Mouse (Mus musculus): ENCODE results near the gene Srbd1. TPM values are rescaled to one million over a fixed set of nuclear protein-coding genes. Genes with fewer than 3 reads are reported as not detected.

Srbd1 gene
- not detected in 2 replicates for polyA plus RNA-seq (2012; ENCODE audit: insufficient read depth, insufficient read length, low replicate concordance, missing spikeins)

GRCm38 (mm10) chr17:86145079-86145951, at the start of gene Srbd1:
Srbd1 (minus strand) TSS chr17:86145175.
- WGBS, result under 1% methylated on average over 45 of the region's 45 CpGs
- peak within 1 kb of the TSS; percentile 92 for H3K4me3 ChIP-seq (ENCODE audit: insufficient read depth, low read depth, low read length)
- TF ChIP-seq CTCF (IDR thresholded peaks at IDR 0.05; ENCODE audit: insufficient read depth, low read depth, low read length) (no peak), POLR2A (IDR thresholded peaks at IDR 0.05; ENCODE audit: insufficient read depth, low read depth, low read length) (no peak)
- no peaks in the 10 kb centered on the region for H3K4me1 ChIP-seq (ENCODE audit: control insufficient read depth, insufficient read depth, low read length)
- peak within 1 kb of the TSS; percentile 46 for H3K27ac ChIP-seq (ENCODE audit: insufficient read depth, low read depth, low read length)

DNA sequence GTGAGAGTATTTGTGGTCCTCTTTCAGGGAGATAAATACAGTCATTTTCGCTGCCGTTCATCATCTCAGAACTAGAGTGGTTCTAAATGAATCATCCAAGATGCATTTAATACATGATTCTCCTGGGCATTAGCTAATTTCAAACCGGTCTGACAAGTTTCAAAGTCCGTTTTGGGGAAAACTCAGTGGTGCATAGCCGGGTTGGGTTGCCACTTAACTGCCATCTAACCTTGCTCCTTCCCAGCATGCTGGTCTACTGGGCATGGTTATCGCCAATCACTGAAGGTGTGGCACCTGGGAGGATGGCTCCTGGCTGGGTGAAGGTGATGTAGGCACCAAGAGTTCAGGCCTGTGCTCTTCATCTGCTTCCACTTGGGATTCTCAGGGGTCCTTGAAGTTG, 49.0 kb upstream of the Srbd1 start:
- Histone ChIP-seq H3K4me3 (ENCODE audit: insufficient read depth, low read depth, low read length) (no peak overlapping the region), H3K4me1 (ENCODE audit: control insufficient read depth, insufficient read depth, low read length) (peaks cover 7% of the 10 kb centered on the region), H3K27ac (ENCODE audit: insufficient read depth, low read depth, low read length) (no peak overlapping the region)
- 78% methylated on average over 6 of the region's 6 CpGs for WGBS
- no peak for TF ChIP-seq POLR2A (IDR thresholded peaks at IDR 0.05; ENCODE audit: insufficient read depth, low read depth, low read length)
- TF ChIP-seq CTCF (IDR thresholded peaks at IDR 0.05; ENCODE audit: insufficient read depth, low read depth, low read length), result no peak

- no peak overlapping the region for H3K4me3 ChIP-seq (ENCODE audit: insufficient read depth, low read depth, low read length)
- TF ChIP-seq CTCF (IDR thresholded peaks at IDR 0.05; ENCODE audit: insufficient read depth, low read depth, low read length) (no peak), POLR2A (IDR thresholded peaks at IDR 0.05; ENCODE audit: insufficient read depth, low read depth, low read length) (no peak)
- H3K27ac ChIP-seq (ENCODE audit: insufficient read depth, low read depth, low read length), result no peak overlapping the region
- 61% methylated on average over 1 of the region's 1 CpGs for WGBS
- peaks cover 15% of the 10 kb centered on the region for H3K4me1 ChIP-seq (ENCODE audit: control insufficient read depth, insufficient read depth, low read length)
These were observed 42.8 kb upstream of the Srbd1 start for GRCm38 (mm10) chr17:86187777-86188176.

GRCm38 (mm10) chr17:86185584-86185983, 40.6 kb upstream of the Srbd1 start:
- no peak overlapping the region for H3K27ac ChIP-seq (ENCODE audit: insufficient read depth, low read depth, low read length)
- whole genome bisulfite sequencing, result 28% methylated on average over 7 of the region's 7 CpGs
- H3K4me3 ChIP-seq (ENCODE audit: insufficient read depth, low read depth, low read length), result no peak overlapping the region
- peaks cover 21% of the 10 kb centered on the region for H3K4me1 ChIP-seq (ENCODE audit: control insufficient read depth, insufficient read depth, low read length)
- TF ChIP-seq CTCF (IDR thresholded peaks at IDR 0.05; ENCODE audit: insufficient read depth, low read depth, low read length), result no peak

- WGBS, result 41% methylated on average over 9 of the region's 9 CpGs
- Histone ChIP-seq H3K4me3 (ENCODE audit: insufficient read depth, low read depth, low read length) (no peak overlapping the region), H3K4me1 (ENCODE audit: control insufficient read depth, insufficient read depth, low read length) (peaks cover 21% of the 10 kb centered on the region), H3K27ac (ENCODE audit: insufficient read depth, low read depth, low read length) (no peak overlapping the region; the same call in 1 of the 2 replicates)
- TF ChIP-seq POLR2A (IDR thresholded peaks at IDR 0.05; ENCODE audit: insufficient read depth, low read depth, low read length) (no peak), CTCF (IDR thresholded peaks at IDR 0.05; ENCODE audit: insufficient read depth, low read depth, low read length) (no peak)
These were observed 39.7 kb upstream of the Srbd1 start for GRCm38 (mm10) chr17:86184552-86185209.

DNA sequence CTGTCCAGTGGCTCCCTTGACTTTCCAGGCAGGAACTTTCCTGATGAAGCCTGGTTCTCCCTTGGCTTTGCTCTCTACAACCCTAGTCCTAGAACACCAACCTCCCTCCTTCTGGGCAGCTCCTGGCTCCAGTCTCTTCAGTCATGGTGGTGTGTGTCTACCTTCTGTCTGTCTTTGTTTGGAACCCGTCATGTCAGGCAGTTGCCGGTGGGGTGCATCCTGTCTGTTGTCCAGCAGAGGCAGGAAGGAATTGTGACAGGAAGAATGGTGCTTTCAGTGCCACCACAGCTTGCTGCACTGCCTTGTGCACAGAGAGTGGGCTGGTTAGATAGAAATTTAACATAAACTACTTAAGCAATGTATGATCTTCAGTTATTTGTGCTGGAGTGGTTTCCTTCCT, 38.8 kb upstream of the Srbd1 start:
- 41% methylated on average over 2 of the region's 2 CpGs for WGBS
- no peak overlapping the region for H3K4me3 ChIP-seq (ENCODE audit: insufficient read depth, low read depth, low read length)
- peaks cover 21% of the 10 kb centered on the region for H3K4me1 ChIP-seq (ENCODE audit: control insufficient read depth, insufficient read depth, low read length)
- TF ChIP-seq CTCF (IDR thresholded peaks at IDR 0.05; ENCODE audit: insufficient read depth, low read depth, low read length) (no peak), POLR2A (IDR thresholded peaks at IDR 0.05; ENCODE audit: insufficient read depth, low read depth, low read length) (no peak)
- H3K27ac ChIP-seq (ENCODE audit: insufficient read depth, low read depth, low read length), result no peak overlapping the region

GRCm38 (mm10) chr17:86176722-86177121, 31.7 kb upstream of the Srbd1 start:
- no peak overlapping the region for H3K4me3 ChIP-seq (ENCODE audit: insufficient read depth, low read depth, low read length)
- H3K27ac ChIP-seq (ENCODE audit: insufficient read depth, low read depth, low read length), result no peak overlapping the region
- WGBS, result 73% methylated on average over 7 of the region's 7 CpGs
- TF ChIP-seq CTCF (IDR thresholded peaks at IDR 0.05; ENCODE audit: insufficient read depth, low read depth, low read length), result no peak
- TF ChIP-seq POLR2A (IDR thresholded peaks at IDR 0.05; ENCODE audit: insufficient read depth, low read depth, low read length), result no peak
- peaks cover 32% of the 10 kb centered on the region for H3K4me1 ChIP-seq (ENCODE audit: control insufficient read depth, insufficient read depth, low read length)

DNA sequence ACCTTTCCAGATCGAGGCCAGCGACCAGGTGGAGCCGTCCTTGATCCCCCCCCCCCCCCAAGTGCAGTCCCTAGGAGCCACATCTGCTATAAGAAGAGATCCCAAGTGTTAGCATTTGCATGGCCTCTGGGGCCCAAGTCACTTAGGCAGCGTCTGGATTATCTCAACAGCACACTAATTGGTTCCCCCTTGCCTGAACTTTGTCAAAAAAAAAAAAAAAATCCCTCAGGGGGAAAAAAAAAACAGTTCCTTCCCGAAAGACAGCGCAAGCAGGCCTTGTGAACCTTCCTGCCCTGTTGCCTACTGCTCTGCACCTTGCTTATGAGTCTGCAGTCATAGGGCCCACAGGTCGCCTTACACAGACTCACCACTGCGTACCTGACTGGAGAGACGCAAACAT, 30.5 kb upstream of the Srbd1 start:
- 75% methylated on average over 9 of the region's 9 CpGs for WGBS
- peaks cover 32% of the 10 kb centered on the region for H3K4me1 ChIP-seq (ENCODE audit: control insufficient read depth, insufficient read depth, low read length)

More for the DNA sequence above, 30.5 kb upstream of the Srbd1 start:
- TF ChIP-seq CTCF (IDR thresholded peaks at IDR 0.05; ENCODE audit: insufficient read depth, low read depth, low read length) (no peak), POLR2A (IDR thresholded peaks at IDR 0.05; ENCODE audit: insufficient read depth, low read depth, low read length) (no peak)
- Histone ChIP-seq H3K4me3 (ENCODE audit: insufficient read depth, low read depth, low read length) (no peak overlapping the region), H3K27ac (ENCODE audit: insufficient read depth, low read depth, low read length) (no peak overlapping the region)
